Mouse (Mus musculus) hindbrain, embryonic 15.5 days (tissue): ENCODE measurements around the gene Zfp866. TPM values are rescaled to one million over a fixed set of nuclear protein-coding genes. Genes with fewer than 3 reads are reported as not detected.

ENCODE experiments used
- ATAC-seq: fragments of 200-750 bp; cut with Nextera tagmentation; 2 replicates; pipeline ENCODE4 v1.8.0; 2017; ENCODE audit warnings: low read depth, moderate number of reproducible peaks, moderate TSS enrichment; ENCODE audit not compliant: low FRiP score
- H3K27ac ChIP-seq: fragments of 300-500 bp; sonication (generic); replicated peaks from 2 replicates; pipeline ENCODE4 v1.5.1; 2015; ENCODE audit warnings: mild to moderate bottlenecking, inconsistent platforms
- H3K27me3 ChIP-seq: fragments of 300-500 bp; sonication (generic); 2 replicates; pipeline ENCODE4 v1.6.1; 2015; ENCODE audit warnings: control low read depth, inconsistent platforms
- H3K36me3 ChIP-seq: fragments of 300-500 bp; sonication (generic); 2 replicates; pipeline ENCODE4 v1.6.1; 2015; ENCODE audit warnings: control low read depth, inconsistent platforms
- H3K4me1 ChIP-seq: fragments of 300-500 bp; sonication (generic); replicated peaks from 2 replicates; pipeline ENCODE4 v1.6.1; 2015; ENCODE audit warnings: control low read depth, inconsistent platforms
- H3K4me2 ChIP-seq: fragments of 300-500 bp; sonication (generic); 2 replicates; pipeline ENCODE4 v1.6.1; 2015; ENCODE audit warnings: moderate library complexity, mild to moderate bottlenecking, inconsistent platforms
- H3K4me3 ChIP-seq: fragments of 300-500 bp; sonication (generic); 2 replicates; pipeline ENCODE4 v1.5.1; 2015; ENCODE audit warnings: mild to moderate bottlenecking, inconsistent platforms
- H3K9ac ChIP-seq: fragments of 300-500 bp; sonication (generic); 2 replicates; pipeline ENCODE4 v1.6.1; 2015; ENCODE audit warnings: inconsistent platforms
- H3K9me3 ChIP-seq: fragments of 300-500 bp; sonication (generic); 2 replicates; pipeline ENCODE4 v1.6.1; 2016; ENCODE audit warnings: control low read depth, inconsistent platforms
- WGBS: fragments of 180-500 bp; shearing (Covaris S2); methylation state at CpG from one replicate; pipeline ENCODE4 v1.1.7; 2015; 5-methylcytosine and 5-hydroxymethylcytosine counted together
- polyA plus RNA-seq: library from polyadenylated mRNA; unstranded; fragments of >200 nt; fragmentation: Nextera tagmentation; extraction: Ambion mirVana; gene quantifications from 2 replicates; pipeline ENCODE4 v1.2.1, GENCODE M21; 2015

Zfp866 gene
- polyA plus RNA-seq, 1 experiment from 2014 or later, result 37.7 TPM

DNA sequence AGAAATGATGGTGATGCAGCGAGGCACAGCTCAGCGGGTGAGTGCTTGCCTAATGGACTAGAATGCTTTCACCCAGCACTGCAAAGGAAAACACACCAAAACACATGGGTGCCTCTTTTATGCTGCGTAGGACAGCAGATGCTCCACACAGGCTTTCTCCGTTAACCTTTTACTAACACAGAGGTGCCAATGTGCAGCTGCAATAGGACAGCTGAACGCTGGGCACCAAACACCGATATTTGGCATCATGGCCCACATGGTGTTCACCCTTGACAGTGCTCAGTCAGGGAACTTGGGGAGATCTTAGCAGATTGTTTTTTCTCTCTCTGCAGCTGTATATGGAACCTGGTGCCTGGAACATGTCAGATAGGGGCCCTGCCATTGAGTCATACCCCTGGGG lies 3.9 kb upstream of the Zfp866 start:
- no peak overlapping the region for H3K9ac ChIP-seq
- no peak for ATAC-seq
- no peaks in the 10 kb centered on the region for H3K9me3 ChIP-seq
- 90% methylated on average over 6 of the region's 6 CpGs for WGBS
- H3K27ac ChIP-seq, result no peak overlapping the region
- no peaks in the 10 kb centered on the region for H3K27me3 ChIP-seq
- no peak overlapping the region for H3K4me3 ChIP-seq
- peaks cover 61% of the 10 kb centered on the region for H3K36me3 ChIP-seq
- peaks cover 21% of the 10 kb centered on the region for H3K4me1 ChIP-seq
- H3K4me2 ChIP-seq, result no peak overlapping the region

DNA sequence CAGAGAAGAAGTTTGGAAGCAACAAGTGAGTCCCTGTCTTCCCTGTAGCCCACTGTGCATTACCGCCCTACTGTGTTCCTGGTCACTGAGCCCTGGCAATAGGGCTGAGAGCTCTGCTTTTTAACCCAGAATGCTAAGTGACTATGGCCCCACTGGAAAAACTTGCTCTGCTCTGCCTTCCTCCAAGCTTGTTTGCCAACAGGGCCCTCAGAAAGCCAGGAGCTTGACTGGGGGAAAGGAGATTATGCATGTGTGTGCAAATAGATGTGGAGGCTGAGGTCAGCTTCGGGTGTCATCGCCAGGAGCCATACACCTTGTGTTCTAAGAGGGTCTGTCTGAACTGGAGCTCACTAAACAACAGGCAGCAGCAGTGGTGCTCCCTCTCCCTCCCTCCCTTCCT lies 3.1 kb upstream of the Zfp866 start:
- 99% methylated on average over 3 of the region's 3 CpGs for WGBS
- ATAC-seq, result no peak
- no peaks in the 10 kb centered on the region for H3K9me3 ChIP-seq
- H3K27ac ChIP-seq, result no peak overlapping the region
- H3K4me3 ChIP-seq, result no peak overlapping the region
- no peaks in the 10 kb centered on the region for H3K27me3 ChIP-seq
- H3K9ac ChIP-seq, result no peak overlapping the region
- peaks cover 23% of the 10 kb centered on the region for H3K4me1 ChIP-seq
- peaks cover 53% of the 10 kb centered on the region for H3K36me3 ChIP-seq
- H3K4me2 ChIP-seq, result no peak overlapping the region

DNA sequence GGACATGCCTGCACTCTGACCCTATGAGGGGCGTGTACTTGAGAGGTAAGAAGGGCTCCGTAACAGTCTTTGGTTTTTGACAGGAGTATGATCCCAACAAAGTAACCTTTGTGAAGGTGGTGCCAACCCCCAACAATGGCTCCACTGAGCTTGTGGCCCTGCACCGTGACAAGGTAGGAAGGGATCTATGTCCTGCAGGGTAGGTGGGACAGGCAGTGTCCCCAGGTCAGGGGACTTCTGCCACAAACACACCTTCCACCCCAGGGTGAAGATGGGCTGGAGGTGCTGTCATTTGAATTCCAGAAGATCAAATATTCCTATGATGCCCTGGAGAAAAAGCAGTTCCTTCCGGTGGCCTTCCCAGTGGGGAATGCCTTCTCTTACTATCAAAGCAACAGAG lies 2.7 kb upstream of the Zfp866 start:
- WGBS, result 95% methylated on average over 4 of the region's 4 CpGs
- ATAC-seq, result no peak
- H3K9ac ChIP-seq, result no peak overlapping the region

DNA sequence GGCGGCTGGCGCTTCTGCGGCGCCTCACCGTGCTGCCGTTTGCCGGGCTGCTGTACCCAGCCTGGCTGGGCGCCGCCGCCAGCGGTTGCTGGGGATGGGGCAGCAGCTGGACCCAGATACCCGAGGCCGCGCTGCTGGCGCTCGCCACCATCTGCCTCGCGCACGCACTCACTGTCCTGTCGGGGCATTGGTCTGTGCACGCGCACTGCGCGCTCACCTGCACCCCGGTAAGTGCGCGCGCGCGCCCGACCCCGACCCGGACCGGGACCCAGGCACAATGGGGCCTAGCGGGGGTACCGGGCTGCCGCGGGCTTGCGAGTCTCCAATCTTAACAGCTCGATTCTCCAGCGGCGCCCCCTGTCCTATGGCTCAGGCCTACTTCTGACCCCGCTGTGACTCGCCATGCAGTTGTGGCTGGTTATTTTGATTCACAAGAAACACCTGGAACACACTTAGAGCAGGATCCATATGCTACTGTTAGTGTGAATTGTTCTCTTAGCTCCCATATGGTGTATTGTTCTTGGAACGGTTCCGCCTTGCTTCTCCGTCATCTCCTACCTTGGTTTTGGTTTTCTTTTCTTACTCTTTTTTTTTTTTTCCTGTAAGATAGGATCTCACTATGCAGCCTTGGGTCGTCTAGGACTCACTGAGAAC lies 564 bp upstream of the Zfp866 start:
- peaks cover 23% of the 10 kb centered on the region for H3K4me1 ChIP-seq
- ATAC-seq, result peak; percentile 81
- H3K4me3 ChIP-seq, result peak overlapping the region; percentile 99
- no peaks in the 10 kb centered on the region for H3K9me3 ChIP-seq
- H3K27ac ChIP-seq, result peak overlapping the region; percentile 78
- under 1% methylated on average over 47 of the region's 48 CpGs for WGBS
- peak overlapping the region; percentile 82 for H3K4me2 ChIP-seq
- H3K36me3 ChIP-seq, result peaks cover 27% of the 10 kb centered on the region
- H3K27me3 ChIP-seq, result no peaks in the 10 kb centered on the region
- H3K9ac ChIP-seq, result peak overlapping the region; percentile 92

More for the DNA sequence above, 2.7 kb upstream of the Zfp866 start:
- Histone ChIP-seq H3K36me3 (peaks cover 48% of the 10 kb centered on the region), H3K4me2 (no peak overlapping the region), H3K27ac (no peak overlapping the region), H3K9me3 (no peaks in the 10 kb centered on the region), H3K4me3 (no peak overlapping the region), H3K27me3 (no peaks in the 10 kb centered on the region), H3K4me1 (peaks cover 23% of the 10 kb centered on the region)

DNA sequence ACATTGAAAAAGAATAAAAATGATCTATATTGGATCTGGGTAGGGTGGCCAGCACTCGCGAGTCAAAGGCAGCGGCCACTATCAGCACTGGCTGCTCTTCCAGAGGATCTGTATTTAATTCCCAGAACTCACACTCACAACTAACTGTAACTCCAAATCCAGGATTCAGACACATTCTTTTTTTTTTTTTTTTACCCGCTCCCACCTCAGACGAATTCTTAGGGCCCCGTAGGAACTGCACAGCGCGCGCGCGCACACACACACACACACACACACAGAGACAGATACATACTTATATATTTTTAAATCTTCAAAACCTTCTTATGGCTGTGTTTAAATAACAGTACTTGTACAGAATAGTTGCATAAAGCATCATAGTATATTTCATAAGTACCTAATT lies 614 bp downstream of the Zfp866 start:
- peak overlapping the region; percentile 99 for H3K4me3 ChIP-seq
- 42% methylated on average over 11 of the region's 11 CpGs for WGBS
- no peak for ATAC-seq

DNA sequence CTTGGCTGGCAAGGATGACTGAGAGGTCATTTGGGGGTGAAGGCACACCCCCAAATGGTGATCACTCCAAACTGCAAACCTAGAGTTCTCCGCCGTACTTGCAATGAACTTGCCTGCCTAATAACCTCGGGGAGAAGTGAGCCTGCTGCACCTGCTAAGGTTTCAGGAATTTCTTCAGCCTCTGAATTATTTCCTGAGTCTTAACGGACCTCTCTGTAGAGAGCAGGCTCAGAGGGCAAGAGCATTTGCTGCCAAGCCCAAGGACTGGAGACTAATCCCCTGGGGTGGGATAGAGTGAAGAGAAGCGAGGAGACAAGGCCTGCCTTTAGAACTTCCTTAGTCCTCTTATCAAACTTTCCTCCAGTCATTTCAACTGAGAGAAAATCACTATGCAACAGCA lies 1.2 kb downstream of the Zfp866 start:
- no peak overlapping the region for H3K9ac ChIP-seq
- H3K27ac ChIP-seq, result no peak overlapping the region
- H3K9me3 ChIP-seq, result no peaks in the 10 kb centered on the region
- H3K4me3 ChIP-seq, result no peak overlapping the region
- 84% methylated on average over 5 of the region's 5 CpGs for WGBS
- H3K27me3 ChIP-seq, result no peaks in the 10 kb centered on the region
- H3K36me3 ChIP-seq, result peaks cover 9% of the 10 kb centered on the region
- 0 out of 2 replicates have a peak overlapping the region, but pooled peaks have one; percentile 82 for H3K4me2 ChIP-seq
- ATAC-seq, result no peak
- H3K4me1 ChIP-seq, result peaks cover 23% of the 10 kb centered on the region

More for the DNA sequence above, 614 bp downstream of the Zfp866 start:
- Histone ChIP-seq H3K9me3 (no peaks in the 10 kb centered on the region), H3K27me3 (no peaks in the 10 kb centered on the region), H3K9ac (peak overlapping the region; percentile 92), H3K4me2 (peak overlapping the region; percentile 82), H3K4me1 (peaks cover 23% of the 10 kb centered on the region), H3K27ac (peak overlapping the region; percentile 78), H3K36me3 (peaks cover 15% of the 10 kb centered on the region)

DNA sequence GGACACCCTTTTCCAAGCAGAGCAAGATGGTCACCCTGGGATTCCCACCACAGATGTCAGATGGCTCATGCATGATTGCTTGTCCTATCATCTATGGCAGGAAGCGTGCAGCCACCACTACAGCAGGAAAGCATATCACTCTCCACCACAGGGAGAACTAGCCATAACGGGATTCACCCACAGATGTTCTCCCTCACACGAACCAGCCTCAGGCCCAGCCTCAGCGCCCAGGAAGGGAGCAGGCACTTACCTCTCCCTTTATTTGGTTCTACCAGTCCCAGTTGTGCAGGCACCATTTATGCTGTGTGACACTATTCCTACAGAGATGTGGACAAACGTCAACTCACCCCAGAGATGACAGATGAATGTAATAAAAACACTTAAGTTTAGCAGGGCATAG lies 1.9 kb downstream of the Zfp866 start:
- WGBS, result 87% methylated on average over 5 of the region's 5 CpGs
- no peaks in the 10 kb centered on the region for H3K9me3 ChIP-seq
- no peak for ATAC-seq

DNA sequence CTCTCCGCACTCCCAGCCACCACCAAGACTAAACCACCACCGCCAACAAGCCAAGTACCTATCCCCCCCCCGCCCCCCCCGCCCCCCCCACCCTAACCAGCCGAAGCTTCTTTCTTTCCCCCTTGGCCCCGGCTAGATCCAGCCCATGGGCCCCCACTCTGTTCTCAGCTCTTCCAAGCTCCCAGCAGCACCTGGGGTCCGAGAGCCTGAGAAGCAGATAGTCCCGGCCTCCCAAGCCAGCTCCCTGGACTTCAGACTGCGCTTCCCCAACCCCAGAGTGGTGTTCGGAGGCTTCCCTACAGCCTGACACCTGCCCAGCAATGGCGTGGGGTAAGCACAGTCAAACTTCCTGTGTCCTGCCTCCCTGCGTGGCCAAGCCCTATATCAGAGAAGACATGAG lies 13.9 kb downstream of the Zfp866 start:
- Histone ChIP-seq H3K4me1 (peaks cover 19% of the 10 kb centered on the region), H3K4me2 (no peak overlapping the region), H3K9ac (no peak overlapping the region), H3K4me3 (no peak overlapping the region), H3K36me3 (no peaks in the 10 kb centered on the region), H3K27me3 (no peaks in the 10 kb centered on the region), H3K27ac (no peak overlapping the region), H3K9me3 (no peaks in the 10 kb centered on the region)
- 76% methylated on average over 10 of the region's 12 CpGs for WGBS
- no peak for ATAC-seq

More for the DNA sequence above, 1.9 kb downstream of the Zfp866 start:
- Histone ChIP-seq H3K4me3 (no peak overlapping the region), H3K4me1 (peaks cover 23% of the 10 kb centered on the region), H3K27me3 (no peaks in the 10 kb centered on the region), H3K36me3 (peaks cover 4% of the 10 kb centered on the region; the same call in 1 of the 2 replicates), H3K27ac (no peak overlapping the region), H3K9ac (no peak overlapping the region), H3K4me2 (no peak overlapping the region)

DNA sequence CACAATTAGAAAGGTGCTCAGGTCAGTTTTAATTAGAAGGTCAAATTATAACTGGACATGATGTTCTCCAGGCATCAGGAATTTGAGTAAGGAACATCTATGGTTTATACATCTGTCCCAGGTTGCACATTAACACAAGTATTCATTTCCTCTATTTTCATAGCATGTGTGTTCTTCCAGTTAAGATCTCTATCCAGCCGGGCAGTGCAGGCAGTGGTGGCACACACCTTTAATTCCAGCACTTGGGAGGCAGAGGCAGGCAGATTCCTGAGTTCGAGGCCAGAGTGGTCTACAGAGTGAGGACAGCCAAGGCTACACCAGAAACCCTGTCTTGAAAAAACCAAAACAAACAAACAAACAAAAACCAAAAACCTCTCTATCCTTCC lies 15.8 kb downstream of the Zfp866 start:
- peak; percentile 27; the same call in 1 of the 2 replicates for ATAC-seq
- peaks cover 34% of the 10 kb centered on the region for H3K4me1 ChIP-seq
- WGBS, result 54% methylated on average over 2 of the region's 2 CpGs
- H3K9ac ChIP-seq, result peak overlapping the region; percentile 17; the same call in 1 of the 2 replicates
- H3K27ac ChIP-seq, result peak overlapping the region; percentile 100
- no peaks in the 10 kb centered on the region for H3K9me3 ChIP-seq
- H3K27me3 ChIP-seq, result no peaks in the 10 kb centered on the region
- H3K4me2 ChIP-seq, result peak overlapping the region; percentile 69
- peak overlapping the region; percentile 70 for H3K4me3 ChIP-seq
- no peaks in the 10 kb centered on the region for H3K36me3 ChIP-seq

DNA sequence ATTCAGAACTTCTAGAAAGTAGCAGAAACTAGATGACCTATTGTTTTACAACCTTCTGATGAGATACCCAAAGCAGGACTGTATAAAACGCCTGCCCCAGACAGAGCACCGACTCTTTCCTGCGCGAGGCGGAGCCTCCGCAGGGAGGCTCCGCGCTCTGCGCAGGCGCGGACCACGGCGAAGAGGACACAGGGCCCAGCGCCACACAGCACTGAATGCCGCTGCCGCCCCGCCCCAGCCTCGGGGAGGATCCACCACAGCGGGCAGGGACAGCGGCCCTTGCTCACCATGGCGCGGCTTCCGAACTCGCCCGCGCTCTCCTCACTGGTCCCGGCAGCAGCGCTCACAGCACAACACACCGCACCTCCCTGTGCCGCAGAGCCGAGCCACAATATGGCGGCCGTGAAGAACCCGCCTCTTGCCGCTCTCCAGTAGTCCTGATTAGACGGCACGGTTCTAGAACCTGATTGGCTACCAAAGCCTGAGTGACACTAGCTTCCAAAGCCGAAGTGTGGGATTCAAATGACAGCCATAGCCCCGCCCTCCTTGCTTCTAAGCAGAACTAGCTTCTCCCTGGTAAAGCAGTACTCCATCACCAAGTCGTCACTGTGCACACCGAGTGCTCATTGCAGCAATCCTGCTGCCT lies 16.4 kb downstream of the Zfp866 start, which contains the start of gene Gm20422:
Gm20422 (minus strand) TSS at position 384 of the 646 bp plus-strand sequence.
- H3K4me2 ChIP-seq, result peak within 1 kb of the TSS; percentile 69
- peak; percentile 99 for ATAC-seq
- H3K4me3 ChIP-seq, result peak within 1 kb of the TSS; percentile 70
- H3K9me3 ChIP-seq, result no peaks in the 10 kb centered on the region
- H3K27me3 ChIP-seq, result no peaks in the 10 kb centered on the region
- no peaks in the 10 kb centered on the region for H3K36me3 ChIP-seq
- H3K4me1 ChIP-seq, result peaks cover 37% of the 10 kb centered on the region
- under 1% methylated on average over 41 of the region's 41 CpGs for WGBS
- H3K27ac ChIP-seq, result peak within 1 kb of the TSS; percentile 100
- H3K9ac ChIP-seq, result peak within 1 kb of the TSS; percentile 96

DNA sequence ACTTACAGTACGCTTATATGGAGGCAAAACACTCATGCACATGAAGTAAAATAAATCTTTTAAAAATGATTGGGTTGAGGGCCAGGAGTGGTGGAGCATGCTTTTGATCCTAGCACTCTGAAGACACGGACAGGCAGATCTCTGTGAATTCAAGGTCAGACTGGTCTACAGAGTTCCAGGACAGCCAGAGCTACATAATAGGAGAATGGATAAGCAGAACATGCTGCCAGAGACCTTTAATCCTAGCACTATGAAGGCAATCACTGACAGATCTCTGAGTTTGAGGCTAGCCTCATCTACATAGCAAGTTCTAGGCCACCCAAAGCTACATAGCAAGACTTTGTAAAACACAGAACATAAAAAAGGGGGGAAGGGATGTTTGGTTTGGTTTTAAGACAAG lies 18.9 kb downstream of the Zfp866 start:
- no peak overlapping the region for H3K9ac ChIP-seq
- H3K9me3 ChIP-seq, result no peaks in the 10 kb centered on the region
- no peaks in the 10 kb centered on the region for H3K27me3 ChIP-seq
- peaks cover 22% of the 10 kb centered on the region for H3K36me3 ChIP-seq
- H3K27ac ChIP-seq, result no peak overlapping the region
- no peak for ATAC-seq
- H3K4me2 ChIP-seq, result peak overlapping the region; percentile 2; the same call in 1 of the 2 replicates
- H3K4me3 ChIP-seq, result no peak overlapping the region
- H3K4me1 ChIP-seq, result peaks cover 37% of the 10 kb centered on the region
- WGBS, result 91% methylated on average over 2 of the region's 2 CpGs

DNA sequence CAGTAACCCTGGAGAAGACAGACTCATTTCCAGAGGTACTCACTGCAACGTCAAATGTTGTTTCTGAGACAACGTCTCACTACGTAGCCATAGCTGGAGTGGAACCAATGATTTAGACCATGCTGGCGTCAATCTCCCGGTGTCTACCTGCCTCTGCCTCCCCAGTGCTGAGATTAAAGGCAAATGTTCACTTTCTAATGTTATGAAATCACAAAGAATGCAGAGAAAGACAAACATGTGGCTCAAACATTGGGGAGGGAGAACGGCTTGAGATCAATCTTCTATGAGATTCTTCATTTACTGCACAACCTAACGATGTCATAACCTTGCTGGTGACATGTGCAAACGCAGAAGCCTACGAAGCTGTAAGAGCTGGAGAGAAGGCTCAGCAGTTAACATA lies 19.8 kb downstream of the Zfp866 start:
- no peak for ATAC-seq
- H3K27me3 ChIP-seq, result no peaks in the 10 kb centered on the region
- H3K4me1 ChIP-seq, result peaks cover 37% of the 10 kb centered on the region
- no peaks in the 10 kb centered on the region for H3K9me3 ChIP-seq
- no peak overlapping the region for H3K9ac ChIP-seq
- 90% methylated on average over 9 of the region's 9 CpGs for WGBS
- H3K36me3 ChIP-seq, result peaks cover 31% of the 10 kb centered on the region
- no peak overlapping the region for H3K4me2 ChIP-seq
- no peak overlapping the region for H3K4me3 ChIP-seq
- no peak overlapping the region for H3K27ac ChIP-seq
